Mouse (Mus musculus) cerebellum, postnatal 14 days (tissue): ENCODE measurements at regions not wholly inside any gene's neighbourhood (a gene's known extent, or its start where the extent isn't known, plus 50 kb on each side); places are given as distances from the start of the nearest gene placed in this dataset.
"Not testable (repeated sequence)": the region's sequence is repeated elsewhere in the genome, so short reads cannot be mapped to it uniquely, and the experiment has no call there.

Source experiments
- DNase-seq, 2 experiments: peaks; one replicate each; pipeline ENCODE4 v3.0.0; 2021; ENCODE audit warnings: mixed read lengths in 2 of 2

- DNase-seq, result no peak
Measured at GRCm38 (mm10) chr12:45590191-45590590, 515.7 kb upstream of the Stxbp6 start.

- no peak for DNase-seq
Measured at GRCm38 (mm10) chr12:45585763-45586162, 511.3 kb upstream of the Stxbp6 start.

GRCm38 (mm10) chr12:45563325-45564030, 489.0 kb upstream of the Stxbp6 start:
- peak in 1 of 2 experiments; percentile 5 for DNase-seq

GRCm38 (mm10) chr12:45562637-45563220, 488.2 kb upstream of the Stxbp6 start:
- DNase-seq, result no peak

GRCm38 (mm10) chr12:45561889-45562288, 487.4 kb upstream of the Stxbp6 start:
- DNase-seq, result no peak

DNA sequence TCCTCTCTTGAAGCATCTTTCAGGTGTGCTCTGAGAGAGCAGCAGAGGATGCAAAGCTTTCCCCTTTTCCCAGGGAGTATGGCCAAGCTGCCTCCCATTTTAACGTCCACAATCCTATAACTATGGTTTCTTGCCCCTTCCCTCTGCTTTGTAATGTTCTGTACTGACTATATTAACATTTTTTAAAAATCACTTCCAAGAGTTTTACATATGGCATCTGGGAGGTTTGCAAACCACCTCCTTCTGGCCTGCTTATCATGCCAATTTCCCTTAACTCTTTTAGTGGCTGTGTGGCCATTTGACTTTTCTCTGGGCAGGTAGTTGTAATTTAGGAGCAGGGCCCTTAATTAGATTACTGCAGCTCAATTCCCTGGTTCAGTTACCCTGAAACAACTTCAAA, 486.9 kb upstream of the Stxbp6 start:
- DNase-seq, result no peak

DNA sequence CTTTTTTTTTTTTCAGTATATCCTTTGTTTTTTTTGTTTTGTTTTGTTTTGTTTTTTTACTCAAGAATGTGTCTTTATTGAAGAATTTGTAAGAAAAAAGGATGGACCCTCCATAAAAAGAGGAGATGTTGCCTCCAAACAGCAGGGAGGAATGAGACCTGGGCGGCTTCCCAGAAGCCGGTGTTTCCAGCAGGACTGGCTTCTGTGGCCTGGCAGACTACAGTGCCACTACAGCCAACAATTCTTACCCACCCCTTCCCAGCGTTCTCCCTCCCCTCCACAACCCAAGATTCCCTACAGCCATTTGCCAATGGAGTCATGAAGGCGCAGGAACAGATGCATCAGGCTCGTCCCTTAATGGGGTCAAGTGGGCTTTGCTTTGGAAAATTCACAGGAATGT, 475.4 kb upstream of the Stxbp6 start:
- peak; percentile 67 to 70 for DNase-seq

DNA sequence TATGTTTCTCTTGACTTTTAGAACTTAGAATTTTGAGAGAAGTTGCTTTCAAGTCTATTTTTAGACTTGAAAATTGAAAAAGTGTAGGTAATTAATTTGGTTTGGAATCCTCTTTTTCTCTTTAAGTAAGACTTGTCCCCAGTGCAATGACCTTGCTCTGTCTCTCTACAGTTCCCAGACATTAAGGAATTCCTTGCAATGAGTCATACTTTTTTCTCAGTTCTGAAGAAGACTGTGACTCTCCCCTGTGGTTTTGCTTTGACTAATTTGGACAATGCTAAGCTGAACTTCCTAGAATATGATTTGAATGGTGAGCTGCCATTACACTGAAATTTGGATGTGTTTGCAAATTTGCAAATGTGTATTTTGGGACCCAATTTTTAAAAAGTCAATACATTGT, 445.0 kb upstream of the Stxbp6 start:
- DNase-seq, result no peak

- DNase-seq, result no peak
Measured at GRCm38 (mm10) chr12:45514459-45514858, 439.9 kb upstream of the Stxbp6 start.

- peak; percentile 4 to 9 for DNase-seq
Measured at GRCm38 (mm10) chr12:45507400-45507982, 433.0 kb upstream of the Stxbp6 start.

DNA sequence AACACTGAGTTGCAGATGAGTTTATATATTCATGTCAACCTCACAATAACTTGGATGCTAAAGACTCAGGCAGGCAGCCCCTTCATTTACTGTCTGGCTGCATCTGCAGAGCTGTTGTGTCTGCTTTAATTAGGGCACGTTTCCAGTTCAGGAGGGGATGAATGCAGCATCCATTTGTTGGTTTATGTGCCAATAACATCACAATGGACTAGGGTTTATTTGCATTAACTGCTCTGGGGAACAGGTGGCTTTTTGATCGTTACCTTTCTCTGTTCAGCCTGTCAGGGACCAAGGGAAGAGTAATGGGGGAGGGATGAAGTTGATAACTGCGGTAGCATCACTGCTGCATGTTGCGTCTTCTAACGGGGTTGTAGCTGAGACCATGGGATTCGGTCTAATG, 425.3 kb upstream of the Stxbp6 start:
- DNase-seq, result no peak

DNA sequence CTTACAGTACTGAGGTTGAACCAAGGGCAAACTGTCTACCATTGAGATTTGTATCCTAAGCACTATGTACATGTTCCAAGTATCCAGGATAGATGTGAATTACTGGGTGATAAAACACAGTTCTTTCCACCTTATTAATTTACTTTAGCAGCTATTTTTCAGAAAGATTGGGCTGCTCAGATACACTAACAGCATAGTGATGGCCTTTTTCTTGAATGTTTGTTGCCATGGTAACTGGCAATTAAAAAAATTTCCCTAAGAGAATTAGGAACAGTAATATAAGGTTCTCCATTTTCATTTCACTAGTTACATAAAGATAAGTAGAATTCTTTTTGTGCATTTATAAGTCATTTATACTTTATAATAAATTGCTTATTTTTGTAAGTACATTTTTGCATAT, 423.7 kb upstream of the Stxbp6 start:
- DNase-seq, result no peak

GRCm38 (mm10) chr12:45489029-45489428, 414.5 kb upstream of the Stxbp6 start:
- DNase-seq, result no peak

GRCm38 (mm10) chr12:45476881-45477280, 402.4 kb upstream of the Stxbp6 start:
- DNase-seq, result no peak

DNA sequence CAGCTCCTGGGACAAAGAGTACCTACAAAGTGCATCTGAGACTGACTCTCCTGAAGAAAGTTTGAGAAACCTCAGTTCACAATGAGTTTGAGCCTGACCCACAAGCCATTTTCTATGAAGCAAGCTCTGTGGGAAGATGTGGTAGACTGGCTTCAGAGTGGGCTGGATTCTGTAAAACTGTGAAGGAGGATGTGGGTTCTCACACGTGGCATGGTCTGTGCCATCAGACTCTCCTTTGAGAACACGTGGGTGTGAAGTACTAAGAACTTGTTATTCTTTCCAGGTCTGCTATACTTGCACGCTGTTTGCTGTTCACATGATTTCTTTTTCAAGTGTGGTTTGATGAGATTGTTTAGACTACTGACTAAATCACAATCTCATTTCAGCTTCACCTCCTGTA, 393.6 kb upstream of the Stxbp6 start:
- no peak for DNase-seq

DNA sequence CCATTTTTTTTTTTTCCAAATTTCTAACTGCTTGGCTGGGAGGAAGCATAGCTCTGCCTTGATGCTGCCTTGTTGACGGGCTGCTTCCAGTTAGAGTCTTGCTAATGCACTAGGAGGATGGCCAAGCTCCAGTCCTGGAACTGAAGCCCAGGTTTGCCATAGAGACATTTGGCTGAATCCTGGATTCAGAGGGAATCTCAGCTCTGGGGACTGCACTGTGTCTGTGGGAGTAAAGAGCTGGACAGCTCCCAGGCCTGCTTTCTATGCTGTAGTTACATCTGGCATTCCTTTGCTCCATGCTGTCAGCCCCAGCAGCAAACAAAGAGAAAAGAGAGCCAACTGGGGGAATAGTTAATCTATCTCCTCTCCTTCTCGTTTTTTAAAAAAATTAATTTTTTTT, 392.5 kb upstream of the Stxbp6 start:
- DNase-seq, result peak; percentile 62 to 76

DNA sequence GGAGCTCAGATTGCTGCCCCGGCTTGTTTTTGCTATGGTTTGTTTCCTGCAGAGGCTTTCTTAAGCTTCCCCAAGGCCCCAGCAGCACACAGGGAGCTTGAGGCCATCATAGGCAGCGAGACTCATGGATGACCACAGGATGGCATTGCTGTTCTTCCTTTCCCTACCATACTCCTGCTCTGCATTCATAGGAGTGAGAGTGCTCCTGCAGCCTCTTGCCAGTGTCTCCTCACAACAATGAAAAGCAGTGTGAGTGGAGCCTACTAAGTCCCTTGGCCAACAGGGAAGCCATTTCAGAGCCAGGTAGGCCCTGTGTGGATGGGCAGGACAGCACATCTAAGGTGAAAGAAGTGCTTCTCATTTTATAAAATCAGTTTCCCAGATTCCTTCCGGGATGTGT, 391.6 kb upstream of the Stxbp6 start:
- peak; percentile 64 to 71 for DNase-seq

DNA sequence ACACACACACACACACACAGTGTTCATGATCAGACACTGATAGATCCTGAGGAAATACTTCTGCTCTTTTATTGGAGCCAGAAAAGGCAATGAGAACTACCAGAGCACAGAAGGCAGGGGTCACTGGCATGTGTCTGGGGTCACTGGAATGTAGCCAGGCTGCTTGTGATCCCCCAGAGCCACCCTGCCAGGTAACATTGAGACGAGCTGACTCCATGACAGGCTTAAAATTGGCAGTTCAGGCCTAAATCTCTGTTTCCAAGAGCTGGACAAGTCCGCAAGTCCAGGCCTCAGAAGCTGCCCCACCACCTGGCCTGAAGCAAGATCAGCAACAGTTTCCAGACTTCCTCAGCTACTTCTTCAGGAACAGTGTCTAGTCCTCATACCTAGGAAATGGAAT, 390.4 kb upstream of the Stxbp6 start:
- DNase-seq, result peak; percentile 43 to 44

GRCm38 (mm10) chr12:45458746-45459145, 384.2 kb upstream of the Stxbp6 start:
- not testable (repeated sequence) for DNase-seq

DNA sequence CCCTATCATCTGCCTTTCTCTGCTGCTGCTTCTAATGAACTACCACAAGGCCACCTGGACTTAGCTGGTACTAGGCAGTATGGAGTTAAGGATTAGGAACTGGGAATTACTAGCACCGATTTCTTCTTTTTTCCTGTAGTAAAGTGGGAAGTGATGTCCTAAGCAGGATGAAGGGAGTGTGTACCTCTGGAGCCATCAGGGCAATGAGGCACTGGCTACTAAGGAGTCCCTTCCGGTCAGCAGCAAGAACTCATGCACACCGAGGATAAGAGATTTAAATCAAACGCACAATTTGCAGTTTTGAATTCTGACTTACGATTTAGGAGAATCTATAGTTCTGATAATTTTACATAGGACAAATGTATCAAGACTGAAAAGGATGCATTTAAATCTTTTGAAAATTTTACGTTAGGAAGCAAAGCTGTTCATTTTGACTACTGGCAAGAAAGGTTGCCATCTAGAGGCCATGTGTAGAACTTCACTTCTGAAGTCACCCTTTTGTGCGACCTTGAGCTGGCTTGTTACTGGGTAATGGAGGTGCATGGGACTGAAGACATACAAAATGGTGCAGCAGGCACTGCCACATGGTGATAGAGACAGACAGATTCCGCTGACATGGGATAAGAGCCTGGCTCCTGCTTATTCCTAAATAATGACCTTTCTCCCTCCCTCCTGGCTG, 369.1 kb upstream of the Stxbp6 start:
- peak; percentile 56 to 58 for DNase-seq

DNA sequence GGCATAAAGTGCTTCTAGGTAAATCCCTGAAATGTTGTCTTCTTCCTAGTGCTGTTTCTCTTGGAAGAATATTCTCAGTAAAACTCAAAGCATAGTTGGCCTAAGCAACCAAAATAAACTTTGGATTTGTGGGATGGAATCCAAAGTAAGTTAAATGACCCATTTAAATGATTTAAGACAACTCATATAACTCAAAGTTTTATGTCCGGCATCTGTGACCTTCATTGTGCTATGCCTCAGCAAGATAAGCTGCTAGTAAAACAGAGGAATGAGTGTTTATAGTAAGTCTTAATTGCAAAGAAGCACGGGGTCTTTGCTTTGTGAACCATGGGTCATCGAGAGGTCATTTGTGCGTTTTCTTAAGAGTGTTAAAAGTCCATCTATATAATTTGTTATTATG, 368.0 kb upstream of the Stxbp6 start:
- no peak for DNase-seq

- DNase-seq, result no peak
Measured at GRCm38 (mm10) chr12:45439745-45440144, 365.2 kb upstream of the Stxbp6 start.

DNA sequence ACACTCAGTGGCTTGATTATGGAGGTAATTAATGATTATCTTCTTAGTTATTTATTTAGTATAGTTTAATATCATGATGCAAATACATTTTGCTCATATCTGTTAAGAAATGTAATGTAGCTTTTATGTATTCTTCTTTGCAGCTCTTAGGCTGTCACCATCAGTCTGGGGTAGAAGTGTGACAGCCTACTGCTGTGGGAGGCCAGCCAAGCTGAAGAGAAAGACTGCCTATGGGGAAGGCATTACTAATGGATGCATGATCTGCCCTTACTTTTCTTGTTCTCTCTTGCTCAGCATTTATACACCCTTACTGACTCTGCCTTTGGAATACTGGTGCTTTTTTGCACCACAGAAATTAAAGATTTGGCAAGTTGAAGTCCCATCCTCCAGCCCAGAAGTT, 362.8 kb upstream of the Stxbp6 start:
- peak; percentile 2 to 7 for DNase-seq

- no peak for DNase-seq
Measured at GRCm38 (mm10) chr12:45399436-45399835, 324.9 kb upstream of the Stxbp6 start.
